Mouse (Mus musculus) heart, postnatal 0 days (tissue): ENCODE data around the gene Cabp1.

Experiments used
- CTCF ChIP-seq: IDR thresholded peaks from 2 replicates; pipeline ENCODE4 v1.5.1; 2016; ENCODE audit warnings: antibody characterized with exemption, control low read depth, low read depth
- EP300 ChIP-seq: IDR thresholded peaks from 2 replicates; pipeline ENCODE4 v1.6.1; 2016; ENCODE audit warnings: antibody characterized with exemption, low read depth

- no peak for TF ChIP-seq CTCF
- no peak for TF ChIP-seq EP300
Observed at GRCm38 (mm10) chr5:115168641-115169415, 25.4 kb downstream of the Cabp1 start.
